Mouse (Mus musculus) ovary, postnatal 36 days (tissue): ENCODE measurements around the gene Oas1g.
"Not testable (repeated sequence)": the region's sequence is repeated elsewhere in the genome, so short reads cannot be mapped to it uniquely, and the experiment has no call there.

Source experiments
- DNase-seq: peaks from one replicate; pipeline ENCODE4 v3.0.0; 2022; ENCODE audit warnings: low spot score, mixed read lengths

Oas1g gene

DNA sequence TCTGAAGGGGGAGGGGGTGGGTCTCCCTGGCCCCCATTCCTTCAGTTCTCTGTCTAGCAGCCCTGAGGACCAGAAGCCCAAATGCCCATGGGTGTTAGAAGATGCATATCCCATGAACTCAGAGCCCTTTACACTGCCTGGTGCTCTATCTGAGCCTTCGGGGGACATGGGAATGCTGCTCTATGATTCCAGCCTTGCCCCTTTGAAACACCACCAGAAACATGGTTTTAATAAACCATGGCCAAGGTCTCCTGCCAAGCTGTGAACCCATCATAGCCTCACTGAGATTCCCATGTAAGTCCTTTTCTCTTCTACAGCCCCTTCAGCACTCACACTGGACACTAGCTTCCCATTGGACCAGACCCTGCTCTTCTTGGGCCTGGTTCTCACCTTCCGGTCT is 2.6 kb upstream of the Oas1g start:
- no peak for DNase-seq

DNA sequence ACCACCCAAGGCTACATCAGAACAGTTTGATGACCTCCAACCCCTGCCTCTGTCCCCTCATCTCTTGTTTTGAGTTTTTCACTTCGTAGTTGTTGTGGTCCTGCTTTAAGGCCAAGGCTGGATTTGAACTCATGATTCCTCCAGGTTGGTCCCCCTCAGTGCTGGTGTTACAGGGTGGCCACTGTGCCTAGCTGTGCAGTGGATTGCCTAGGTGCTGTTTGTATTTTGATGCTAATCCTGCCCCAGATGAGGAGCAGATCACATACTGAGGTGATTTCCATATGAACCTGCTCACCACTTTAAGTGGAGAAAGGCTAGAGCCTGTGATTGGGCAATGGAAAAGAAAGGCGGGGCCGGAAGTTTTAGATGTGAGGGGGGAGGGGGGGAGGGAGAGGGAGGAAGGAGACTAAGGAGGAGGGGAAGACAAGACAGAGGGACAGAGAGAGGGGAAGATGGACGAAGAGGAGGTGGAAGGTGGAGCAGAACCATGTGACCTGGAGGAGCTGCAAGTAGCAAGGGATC is 942 bp upstream of the Oas1g start:
- DNase-seq = not testable (repeated sequence)

DNA sequence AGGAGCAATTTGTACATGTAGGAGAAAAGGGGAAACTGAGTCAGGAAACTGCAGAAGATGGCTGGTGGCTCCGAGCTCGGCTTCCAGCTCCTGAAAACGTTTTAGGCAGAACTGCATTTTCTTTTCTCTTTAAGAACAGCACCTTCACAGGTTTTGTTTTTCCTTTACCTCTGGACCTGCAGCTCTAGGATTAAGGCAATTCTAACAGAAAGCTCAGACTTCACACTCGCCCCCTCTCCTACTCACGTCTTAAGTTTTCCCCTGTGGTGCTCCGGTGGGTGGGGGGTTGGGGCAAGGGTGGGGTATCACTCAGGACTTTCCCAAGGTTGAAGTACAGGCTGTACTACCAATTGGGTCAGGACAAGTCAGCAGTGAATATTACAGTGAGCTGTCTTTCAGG is 418 bp upstream of the Oas1g start:
- no peak for DNase-seq

DNA sequence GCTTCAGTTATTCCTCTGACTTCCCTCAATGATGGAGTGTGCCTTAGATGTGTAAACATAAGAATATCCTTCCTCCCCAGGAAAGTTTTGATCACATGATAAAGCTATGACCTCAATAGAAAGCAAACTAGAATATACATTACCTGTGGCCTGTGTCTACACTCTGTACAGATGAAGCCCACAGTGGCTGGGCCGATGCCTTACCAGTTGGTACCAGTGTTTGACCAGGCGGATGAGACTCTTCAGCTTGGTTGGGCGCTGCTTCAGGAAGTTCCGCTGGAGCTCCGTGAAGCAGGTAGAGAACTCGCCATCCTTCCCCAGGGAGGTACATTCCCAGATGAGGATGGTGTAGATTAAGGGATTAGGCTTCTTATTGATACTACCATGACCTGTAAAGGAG is 5.7 kb downstream of the Oas1g start:
- not testable (repeated sequence) for DNase-seq

DNA sequence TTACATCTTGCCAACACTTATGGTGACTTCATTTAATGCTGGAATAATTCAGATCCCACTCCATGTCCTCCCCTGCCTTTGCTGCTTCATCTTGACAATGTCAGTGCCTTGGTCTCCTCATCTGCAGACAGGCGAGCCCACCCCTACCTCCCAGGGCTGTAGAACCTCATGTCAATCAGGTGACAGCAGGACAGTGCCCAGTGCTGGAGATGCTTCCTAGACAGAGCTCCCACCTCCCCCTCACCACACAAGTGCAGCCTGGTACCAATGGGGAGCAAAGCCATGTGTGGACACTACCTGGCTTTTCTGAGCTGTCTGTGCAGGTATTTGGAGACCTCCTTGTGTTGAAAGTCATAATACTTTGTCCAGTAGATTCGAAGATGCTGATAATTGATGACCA is 8.6 kb downstream of the Oas1g start:
- not testable (repeated sequence) for DNase-seq

DNA sequence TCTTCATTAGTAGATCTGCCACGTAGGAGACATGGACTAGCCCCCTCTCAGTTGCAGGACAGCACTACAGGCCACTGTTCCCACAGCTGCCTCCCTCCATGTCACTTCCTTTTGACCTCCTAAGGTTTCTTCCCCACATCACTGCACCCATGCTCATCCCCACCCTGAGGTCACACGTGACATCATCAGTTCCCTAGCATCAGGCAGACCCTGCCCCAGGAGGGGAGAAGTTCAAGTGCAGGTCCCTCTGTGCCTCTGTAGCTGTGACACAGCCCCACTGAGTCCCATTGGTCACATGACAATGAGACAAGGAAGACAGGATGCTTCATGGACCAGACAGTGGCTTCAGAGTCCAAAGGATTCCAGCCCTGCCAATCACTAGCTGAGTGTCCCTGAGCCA is 10.0 kb downstream of the Oas1g start:
- not testable (repeated sequence) for DNase-seq

DNA sequence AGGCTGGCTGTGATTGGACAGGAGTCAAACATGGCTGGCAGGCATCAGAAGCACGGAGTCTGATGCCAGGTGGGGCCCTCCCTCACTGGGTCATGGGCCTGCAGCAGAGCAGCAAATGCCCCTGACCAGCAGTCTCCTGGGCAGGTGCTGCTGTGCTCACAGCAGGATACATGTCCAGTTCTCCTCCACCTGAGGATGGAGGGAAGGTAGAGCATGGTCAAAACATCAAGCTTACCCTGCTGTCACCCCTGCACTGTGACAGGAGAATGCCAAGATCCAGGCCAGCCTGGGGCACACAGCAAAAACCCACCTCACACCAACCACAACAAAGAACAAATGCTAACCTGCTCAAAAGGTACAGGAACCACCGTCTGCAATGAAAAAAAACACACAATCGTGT is 10.6 kb downstream of the Oas1g start:
- not testable (repeated sequence) for DNase-seq

DNA sequence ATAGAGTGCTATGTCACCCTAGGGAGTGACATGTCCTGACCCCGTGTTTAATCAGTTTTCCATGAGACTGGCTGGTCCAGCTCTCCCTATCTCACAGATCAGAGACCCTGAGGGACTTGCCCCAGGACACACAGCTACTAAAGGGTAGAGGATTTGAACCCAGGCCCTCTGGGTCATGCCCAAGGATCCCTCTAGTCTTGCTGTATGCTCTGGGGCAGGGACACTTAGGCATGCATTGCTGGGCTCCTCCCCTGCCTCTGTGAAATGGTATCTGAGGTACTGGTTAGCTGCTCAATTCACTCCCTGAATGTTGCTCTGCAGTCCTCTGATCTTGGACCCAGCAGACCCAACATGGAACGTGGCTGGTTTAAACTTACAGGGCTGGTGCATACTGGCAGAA is 15.9 kb downstream of the Oas1g start:
- DNase-seq = no peak

DNA sequence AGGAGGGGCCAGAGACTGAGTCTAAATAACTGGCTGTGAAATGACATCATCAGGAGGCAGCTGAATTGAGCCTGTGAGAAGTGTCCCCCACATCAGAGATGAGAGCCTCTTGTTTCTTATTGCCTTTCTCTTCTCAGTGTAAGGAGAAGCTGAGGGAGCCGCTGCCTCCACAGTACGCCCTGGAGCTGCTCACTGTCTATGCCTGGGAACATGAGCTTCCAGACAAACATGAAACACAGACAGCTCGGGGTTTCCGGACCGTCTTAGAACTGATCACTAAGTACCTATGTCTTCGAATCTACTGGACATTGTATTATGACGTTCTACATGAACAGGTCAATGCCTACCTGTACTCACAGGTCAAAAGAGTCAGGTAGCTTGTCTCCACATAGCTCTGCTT is 16.6 kb downstream of the Oas1g start:
- DNase-seq = no peak

DNA sequence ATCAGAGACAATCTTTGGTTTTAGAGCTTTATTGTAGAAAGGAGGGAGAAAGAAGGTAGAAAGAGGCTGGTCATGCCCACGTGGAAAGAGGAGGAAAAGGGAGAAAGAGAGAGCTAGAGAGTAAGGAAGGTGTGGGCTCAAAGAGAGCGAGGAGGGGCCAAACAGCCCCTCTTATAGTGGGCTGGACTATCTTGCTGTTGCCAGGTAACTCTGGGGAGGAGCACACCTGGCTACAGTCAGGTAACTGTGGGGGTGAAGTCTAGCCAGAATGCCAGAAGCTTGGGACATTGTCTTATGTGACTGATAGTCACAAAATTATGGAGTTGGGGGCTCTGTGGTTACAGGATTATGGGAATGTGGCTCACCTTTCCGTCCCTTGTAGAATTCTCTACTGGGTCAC is 17.3 kb downstream of the Oas1g start:
- no peak for DNase-seq

DNA sequence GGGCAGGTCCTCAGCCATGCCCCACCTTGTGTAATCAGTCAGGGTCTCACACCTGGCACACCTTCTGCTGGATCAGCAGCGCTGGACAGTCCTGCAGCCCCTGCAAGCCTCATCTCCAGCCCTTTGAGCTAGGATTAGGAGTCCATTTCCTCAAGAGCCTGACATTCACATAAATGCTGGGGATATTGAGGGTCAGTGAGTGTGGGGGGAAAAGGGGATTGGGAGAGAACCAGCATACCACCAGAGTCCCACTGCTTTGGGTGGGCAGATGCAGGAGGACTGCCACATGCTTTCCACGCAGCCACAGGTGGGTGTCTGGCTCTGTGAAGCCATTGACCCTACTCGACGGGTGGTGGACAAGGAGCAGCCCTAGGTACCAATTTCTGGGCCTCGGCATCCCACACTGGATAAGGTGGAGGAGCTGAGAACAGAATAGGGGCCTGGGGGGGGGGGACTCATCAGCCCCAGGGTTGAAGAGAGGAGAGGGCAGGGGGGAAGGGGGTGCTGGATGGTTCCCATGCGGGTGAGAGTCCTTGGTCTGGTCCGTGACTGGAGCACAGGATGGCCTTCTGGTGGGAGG is 17.9 kb downstream of the Oas1g start:
- no peak for DNase-seq

DNA sequence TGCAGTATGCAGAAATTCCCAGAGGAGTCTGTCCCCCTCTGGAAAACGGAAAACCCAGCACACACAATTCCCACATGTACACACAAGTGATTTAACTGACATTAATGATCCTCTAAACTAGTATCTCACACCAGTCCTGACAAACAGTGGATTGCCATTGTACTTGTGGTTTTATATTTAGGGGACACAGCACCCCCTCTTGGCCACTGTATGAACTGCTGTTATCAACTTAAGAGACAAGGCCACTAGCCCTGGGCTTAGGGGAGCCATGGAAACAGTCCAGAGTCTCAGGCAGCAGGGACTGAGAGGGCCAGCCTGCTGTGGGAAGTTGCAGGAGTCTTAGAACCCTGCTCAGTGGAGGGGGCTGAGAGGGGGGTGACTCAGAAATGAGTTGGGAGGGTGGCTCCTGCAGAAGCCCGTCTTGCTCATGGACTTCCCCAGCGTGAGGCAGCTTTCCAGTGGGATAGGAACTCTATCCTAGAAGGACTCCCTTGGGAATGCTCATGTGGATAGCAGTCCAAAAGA is 22.0 kb downstream of the Oas1g start:
- DNase-seq = no peak

DNA sequence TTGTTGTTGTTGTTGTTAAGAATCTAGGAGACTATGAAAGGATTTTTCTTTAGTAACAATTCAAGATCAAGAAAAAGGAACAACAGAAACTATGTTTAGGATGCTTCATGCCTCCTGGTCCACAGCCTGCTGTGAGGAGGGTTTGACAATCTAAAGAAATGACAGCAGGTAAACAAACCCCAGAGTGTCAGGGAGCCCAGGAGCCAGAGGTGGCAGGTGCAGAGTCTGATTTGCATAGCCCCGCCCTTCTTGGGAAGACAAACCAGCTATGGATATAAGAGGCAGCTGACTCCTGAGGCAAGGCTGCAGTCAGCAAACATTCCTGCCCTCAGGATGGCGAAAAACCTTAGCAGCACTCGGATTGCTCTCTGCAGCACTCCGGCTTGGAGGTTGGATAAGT is 26.3 kb downstream of the Oas1g start, which contains the start of gene Oas1h:
Gene Oas1h (plus strand): TSS at position 301 of the 400 bp plus-strand sequence.
- no peak for DNase-seq

DNA sequence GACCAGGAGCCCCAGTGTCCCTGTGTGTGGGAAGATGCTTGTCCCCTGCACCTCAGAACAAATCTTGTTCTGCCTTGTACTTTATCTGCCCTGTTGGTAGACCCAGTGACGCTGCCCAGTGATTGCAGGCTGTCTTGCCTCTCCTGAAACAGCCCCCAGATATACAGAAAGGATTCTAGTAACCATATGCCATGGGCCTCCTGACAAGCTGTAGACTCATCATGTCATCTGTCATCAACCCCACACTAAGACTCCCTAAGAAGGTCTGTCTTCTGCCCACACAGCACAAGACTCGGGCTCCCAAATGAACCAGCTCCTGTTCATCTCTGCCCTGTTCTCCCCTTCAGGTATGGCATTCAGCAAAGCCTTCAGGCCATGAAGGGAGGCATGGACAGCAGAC is 28.2 kb downstream of the Oas1g start:
- no peak for DNase-seq

DNA sequence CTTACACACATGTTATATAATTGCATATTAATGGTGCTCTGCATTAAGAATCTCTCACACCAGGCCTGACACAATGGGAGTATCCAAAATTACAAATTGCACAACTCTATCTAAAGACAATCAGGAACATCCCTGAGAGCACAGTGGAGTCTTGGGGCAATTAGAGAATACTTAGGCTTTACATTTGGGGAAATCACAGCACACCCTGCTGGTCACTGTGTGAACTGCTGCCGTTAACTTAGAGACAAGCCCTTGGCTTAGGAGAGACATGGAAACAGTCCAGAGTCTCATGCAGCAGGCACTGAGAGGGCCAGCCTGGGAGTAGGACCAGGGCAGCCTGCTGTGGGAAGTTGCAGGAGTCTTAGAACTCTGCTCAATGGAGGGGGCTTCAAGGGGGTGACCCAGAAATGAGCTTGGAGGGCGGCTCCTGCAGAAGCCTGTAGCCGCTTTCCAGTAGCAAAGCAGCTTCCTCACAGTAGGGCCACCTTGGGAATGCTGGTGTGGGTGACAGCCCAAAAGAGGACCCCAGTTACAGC is 37.7 kb downstream of the Oas1g start:
- DNase-seq = peak; percentile 19

DNA sequence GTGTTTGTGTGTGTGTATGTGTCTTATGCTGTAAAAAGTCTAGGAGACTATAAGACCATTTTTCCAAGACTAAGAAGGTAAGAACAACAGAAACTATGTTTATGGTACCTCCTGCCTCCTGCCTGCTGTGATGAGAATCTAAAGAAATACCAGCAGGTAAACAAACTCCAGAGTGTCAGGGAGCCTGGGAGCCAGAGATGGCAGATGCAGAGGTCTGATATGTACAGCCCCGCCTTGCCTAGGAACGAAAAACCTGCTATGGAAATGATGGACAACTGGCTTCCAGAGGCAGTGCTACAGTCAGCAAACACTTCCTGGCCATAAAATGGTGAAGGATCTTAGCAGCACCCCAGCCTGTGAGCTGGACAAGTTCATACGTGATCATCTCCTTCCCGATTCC is 40.3 kb downstream of the Oas1g start, which contains the start of gene Oas1f:
Gene Oas1f (plus strand): TSS at position 301 of the 400 bp plus-strand sequence.
- DNase-seq = no peak

DNA sequence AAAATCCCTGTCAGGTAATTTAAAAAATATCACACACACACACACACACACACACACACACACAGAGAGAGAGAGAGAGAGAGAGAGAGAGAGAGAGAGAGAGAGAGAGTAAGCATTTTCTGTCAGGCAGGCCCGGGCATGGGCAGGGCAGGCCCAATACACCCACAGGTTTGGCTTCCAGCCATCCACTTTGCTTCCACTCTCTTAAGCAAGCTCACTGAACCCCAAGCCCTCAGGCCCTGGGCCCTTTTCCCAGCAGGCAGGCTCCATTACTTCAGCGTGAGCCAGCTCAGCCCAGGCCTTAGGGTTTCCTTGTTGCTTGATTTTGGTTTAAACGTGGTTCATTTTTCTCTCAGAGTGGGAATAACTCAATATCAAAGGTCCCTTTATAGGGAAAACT is 42.7 kb downstream of the Oas1g start:
- peak; percentile 16 for DNase-seq

DNA sequence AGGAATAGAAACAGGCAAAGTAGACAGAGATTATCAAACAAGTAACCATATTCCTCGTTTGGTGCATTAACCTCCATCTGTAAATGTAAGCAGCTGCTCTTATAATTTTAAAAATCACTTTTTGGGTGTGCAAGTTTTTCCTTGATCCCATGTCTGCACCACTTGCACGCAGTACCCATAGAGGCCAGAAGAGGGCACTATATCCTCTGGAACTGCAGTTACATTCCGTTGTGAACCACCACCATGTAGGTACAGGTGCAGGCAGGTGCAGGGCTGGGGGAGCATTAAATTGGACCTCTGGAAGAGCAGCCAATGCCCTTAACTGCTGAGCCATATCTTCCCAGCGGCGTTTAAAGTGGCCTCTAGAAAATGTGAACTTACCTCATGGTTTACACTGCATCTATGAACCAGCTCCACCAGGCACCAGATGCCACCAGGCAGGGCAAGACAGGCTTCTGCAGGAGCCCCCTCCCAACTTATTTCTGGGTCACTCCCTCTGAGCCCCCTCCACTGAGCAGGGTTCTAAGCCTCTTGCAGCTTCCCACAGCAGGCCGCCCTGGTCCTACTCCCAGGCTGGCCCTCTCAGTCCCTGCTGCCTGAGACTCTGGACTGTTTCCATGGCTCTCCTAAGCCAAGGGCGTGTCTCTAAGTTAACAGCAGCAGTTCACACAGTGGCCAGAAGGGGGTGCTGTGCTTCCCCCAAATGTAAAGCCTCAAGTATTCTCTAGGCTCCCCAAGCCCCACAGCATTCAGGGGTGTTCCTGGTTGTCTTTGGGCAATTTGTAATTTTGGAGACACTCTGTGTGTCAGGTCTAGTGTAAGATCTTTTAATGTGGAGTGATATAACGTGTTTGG is 50.5 kb downstream of the Oas1g start:
- DNase-seq = peak; percentile 13

DNA sequence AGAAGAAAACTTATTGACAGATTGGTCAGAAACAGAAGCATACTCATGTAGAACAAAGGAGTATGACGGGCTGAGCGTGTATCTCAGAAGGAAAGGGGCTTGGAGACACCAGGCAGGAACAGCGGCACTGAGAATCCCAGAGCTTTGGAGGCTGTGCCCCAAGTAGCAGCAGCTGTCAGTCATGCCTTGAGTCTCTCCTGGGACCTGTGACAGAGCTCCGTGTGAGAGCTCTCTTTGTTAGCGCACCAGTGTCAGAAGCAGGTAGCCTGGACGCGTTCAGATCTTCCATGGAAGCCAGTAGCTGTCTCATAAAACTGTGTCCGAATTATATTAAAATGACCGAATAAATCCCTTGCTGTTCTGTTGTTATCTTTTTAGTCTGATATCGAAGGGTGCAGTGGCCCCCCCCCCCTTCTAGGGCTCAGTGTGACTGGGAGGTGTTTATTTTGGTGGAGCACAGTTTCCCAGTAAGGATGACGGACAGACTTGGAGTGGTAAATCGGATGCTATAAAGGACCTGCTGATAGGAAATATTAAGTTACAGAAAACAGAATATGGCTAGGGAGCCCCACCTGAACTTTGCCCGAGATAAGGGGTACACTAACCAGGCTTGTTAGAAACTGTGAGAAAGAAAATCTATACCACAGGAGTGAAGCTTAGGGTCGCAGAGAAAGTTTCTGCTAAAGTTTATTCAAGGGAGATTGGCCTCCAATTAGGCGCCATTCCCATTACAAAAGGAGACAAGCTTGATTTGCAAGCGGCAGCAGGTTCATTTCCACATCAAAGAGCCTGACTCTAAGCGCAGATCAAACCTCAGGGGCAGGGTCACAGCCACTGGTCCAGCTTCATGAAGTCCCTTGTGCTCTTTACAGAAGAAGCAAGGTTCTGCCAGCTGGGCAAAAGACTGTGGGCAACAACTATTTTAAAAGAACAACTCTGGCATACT is 53.8 kb downstream of the Oas1g start:
- no peak for DNase-seq

DNA sequence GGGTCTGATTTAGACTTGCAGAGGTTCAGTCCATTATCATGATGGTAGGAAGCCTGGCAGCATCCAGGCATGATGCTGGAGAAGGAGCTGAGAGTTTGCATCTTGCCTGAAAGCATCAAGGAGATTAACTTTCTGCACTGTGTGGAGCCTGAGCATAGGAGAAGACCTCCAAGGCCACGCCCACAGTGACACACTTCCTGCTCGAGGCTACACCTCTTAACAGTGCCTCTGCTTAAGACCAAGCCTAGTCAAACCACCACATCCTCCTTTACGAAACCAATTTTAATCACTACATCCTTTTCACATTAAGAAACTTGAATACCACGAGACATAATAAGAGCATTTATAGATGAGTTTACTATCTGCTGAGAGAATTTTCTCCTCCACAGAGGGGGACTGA is 56.4 kb downstream of the Oas1g start:
- no peak for DNase-seq
